Mouse (Mus musculus): ENCODE data around the gene Slco2a1. TPM values are rescaled to one million over a fixed set of nuclear protein-coding genes. Genes with fewer than 3 reads are reported as not detected.

The Slco2a1 gene
- polyA plus RNA-seq, 1 experiment from 2014 or later, result 13.5 TPM

DNA sequence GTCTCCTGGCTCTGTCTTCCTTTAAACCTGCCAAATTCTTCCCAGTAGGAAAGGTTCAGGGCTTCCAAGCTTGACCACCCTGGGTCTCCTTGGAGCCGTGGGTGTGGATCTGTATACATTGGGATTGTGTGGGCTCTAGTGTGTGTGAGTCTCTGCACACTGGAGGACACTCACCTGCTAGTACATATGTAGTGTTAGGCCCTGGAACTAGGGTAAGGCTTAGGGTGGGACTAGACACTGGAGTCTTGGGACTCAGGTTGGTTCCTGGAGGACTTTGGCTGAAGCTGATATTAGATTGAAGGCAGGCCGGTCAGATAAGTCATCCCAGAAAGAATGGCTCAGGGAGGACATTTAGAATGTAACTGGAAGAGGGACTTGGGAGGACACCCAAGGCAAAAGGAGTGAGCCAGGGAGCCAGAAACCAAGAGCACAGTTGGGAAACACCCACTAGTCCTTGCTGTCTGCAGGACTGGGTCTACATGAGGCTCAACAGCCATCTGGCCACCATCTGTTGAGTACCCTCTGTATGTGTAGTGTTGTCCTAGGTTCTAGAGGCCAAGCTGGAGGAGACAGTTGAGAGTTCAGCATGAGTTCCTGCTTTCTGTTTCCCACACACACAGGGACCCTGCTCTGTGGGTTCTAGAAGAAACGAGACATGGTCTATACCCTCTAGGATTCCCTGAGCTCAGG, 9.4 kb upstream of the Slco2a1 start:
- H3K27me3 ChIP-seq (ENCODE audit: control insufficient read depth, insufficient read depth, low read depth, low read length), result no peaks in the 10 kb centered on the region
- H3K4me2 ChIP-seq (ENCODE audit: low read depth, low read length), result no peak overlapping the region
- H3K4me1 ChIP-seq (ENCODE audit: control insufficient read depth, low read depth, low read length), result peaks cover 6% of the 10 kb centered on the region
- no peaks in the 10 kb centered on the region for H3K36me3 ChIP-seq (ENCODE audit: control insufficient read depth, insufficient read depth)
- H3K4me3 ChIP-seq (ENCODE audit: low read depth, low read length), result no peak overlapping the region
- H3K9ac ChIP-seq (ENCODE audit: low read depth, low read length), result no peak overlapping the region
- no peaks in the 10 kb centered on the region for H3K9me3 ChIP-seq (replicated peaks; ENCODE audit: control insufficient read depth, low read length)
- 58% methylated on average over 3 of the region's 3 CpGs for WGBS (ENCODE audit: insufficient replicate concordance)
- ATAC-seq (ENCODE audit: low read depth), result no peak
- H3K27ac ChIP-seq (ENCODE audit: low read length), result no peak overlapping the region

GRCm38 (mm10) chr9:102979956-102980355, 8.6 kb upstream of the Slco2a1 start:
- H3K36me3 ChIP-seq (ENCODE audit: control insufficient read depth, insufficient read depth), result no peaks in the 10 kb centered on the region
- H3K27ac ChIP-seq (ENCODE audit: low read length), result peak overlapping the region; percentile 55
- H3K9me3 ChIP-seq (replicated peaks; ENCODE audit: control insufficient read depth, low read length), result no peaks in the 10 kb centered on the region
- no peak overlapping the region for H3K4me2 ChIP-seq (ENCODE audit: low read depth, low read length)
- H3K4me1 ChIP-seq (ENCODE audit: control insufficient read depth, low read depth, low read length), result peaks cover 6% of the 10 kb centered on the region
- no peak overlapping the region for H3K9ac ChIP-seq (ENCODE audit: low read depth, low read length)
- WGBS (ENCODE audit: insufficient replicate concordance), result 45% methylated on average over 10 of the region's 10 CpGs
- ATAC-seq (ENCODE audit: low read depth), result peak; percentile 85
- H3K27me3 ChIP-seq (ENCODE audit: control insufficient read depth, insufficient read depth, low read depth, low read length), result no peaks in the 10 kb centered on the region
- H3K4me3 ChIP-seq (ENCODE audit: low read depth, low read length), result no peak overlapping the region

GRCm38 (mm10) chr9:102980420-102980819, 8.1 kb upstream of the Slco2a1 start:
- H3K9me3 ChIP-seq (replicated peaks; ENCODE audit: control insufficient read depth, low read length), result no peaks in the 10 kb centered on the region
- peaks cover 6% of the 10 kb centered on the region for H3K4me1 ChIP-seq (ENCODE audit: control insufficient read depth, low read depth, low read length)
- WGBS (ENCODE audit: insufficient replicate concordance), result 67% methylated on average over 5 of the region's 5 CpGs
- no peak overlapping the region for H3K4me2 ChIP-seq (ENCODE audit: low read depth, low read length)
- H3K9ac ChIP-seq (ENCODE audit: low read depth, low read length), result no peak overlapping the region
- H3K27me3 ChIP-seq (ENCODE audit: control insufficient read depth, insufficient read depth, low read depth, low read length), result no peaks in the 10 kb centered on the region
- no peaks in the 10 kb centered on the region for H3K36me3 ChIP-seq (ENCODE audit: control insufficient read depth, insufficient read depth)
- no peak overlapping the region for H3K4me3 ChIP-seq (ENCODE audit: low read depth, low read length)
- H3K27ac ChIP-seq (ENCODE audit: low read length), result peak overlapping the region; percentile 55
- ATAC-seq (ENCODE audit: low read depth), result peak; percentile 55

- no peak overlapping the region for H3K9ac ChIP-seq (ENCODE audit: low read depth, low read length)
- no peak overlapping the region for H3K4me2 ChIP-seq (ENCODE audit: low read depth, low read length)
- peaks cover 6% of the 10 kb centered on the region for H3K4me1 ChIP-seq (ENCODE audit: control insufficient read depth, low read depth, low read length)
- no peaks in the 10 kb centered on the region for H3K9me3 ChIP-seq (replicated peaks; ENCODE audit: control insufficient read depth, low read length)
- no peak for ATAC-seq (ENCODE audit: low read depth)
- WGBS (ENCODE audit: insufficient replicate concordance), result 58% methylated on average over 2 of the region's 2 CpGs
- H3K27me3 ChIP-seq (ENCODE audit: control insufficient read depth, insufficient read depth, low read depth, low read length), result no peaks in the 10 kb centered on the region
- H3K4me3 ChIP-seq (ENCODE audit: low read depth, low read length), result no peak overlapping the region
- no peaks in the 10 kb centered on the region for H3K36me3 ChIP-seq (ENCODE audit: control insufficient read depth, insufficient read depth)
- H3K27ac ChIP-seq (ENCODE audit: low read length), result no peak overlapping the region
Measured at GRCm38 (mm10) chr9:102981791-102982190, 6.7 kb upstream of the Slco2a1 start.

- no peak overlapping the region for H3K4me3 ChIP-seq (ENCODE audit: low read depth, low read length)
- peaks cover 6% of the 10 kb centered on the region for H3K4me1 ChIP-seq (ENCODE audit: control insufficient read depth, low read depth, low read length)
- H3K27ac ChIP-seq (ENCODE audit: low read length), result no peak overlapping the region
- no peak overlapping the region for H3K9ac ChIP-seq (ENCODE audit: low read depth, low read length)
- H3K27me3 ChIP-seq (ENCODE audit: control insufficient read depth, insufficient read depth, low read depth, low read length), result no peaks in the 10 kb centered on the region
- H3K9me3 ChIP-seq (replicated peaks; ENCODE audit: control insufficient read depth, low read length), result no peaks in the 10 kb centered on the region
- H3K36me3 ChIP-seq (ENCODE audit: control insufficient read depth, insufficient read depth), result no peaks in the 10 kb centered on the region
- H3K4me2 ChIP-seq (ENCODE audit: low read depth, low read length), result no peak overlapping the region
- 43% methylated on average over 3 of the region's 3 CpGs for WGBS (ENCODE audit: insufficient replicate concordance)
- ATAC-seq (ENCODE audit: low read depth), result no peak
Measured at GRCm38 (mm10) chr9:102982376-102982775, 6.1 kb upstream of the Slco2a1 start.

- H3K4me2 ChIP-seq (ENCODE audit: low read depth, low read length), result no peak overlapping the region
- H3K36me3 ChIP-seq (ENCODE audit: control insufficient read depth, insufficient read depth), result no peaks in the 10 kb centered on the region
- H3K4me3 ChIP-seq (ENCODE audit: low read depth, low read length), result no peak overlapping the region
- H3K27me3 ChIP-seq (ENCODE audit: control insufficient read depth, insufficient read depth, low read depth, low read length), result no peaks in the 10 kb centered on the region
- no peak overlapping the region for H3K27ac ChIP-seq (ENCODE audit: low read length)
- H3K4me1 ChIP-seq (ENCODE audit: control insufficient read depth, low read depth, low read length), result peaks cover 6% of the 10 kb centered on the region
- ATAC-seq (ENCODE audit: low read depth), result no peak
- no peak overlapping the region for H3K9ac ChIP-seq (ENCODE audit: low read depth, low read length)
- no peaks in the 10 kb centered on the region for H3K9me3 ChIP-seq (replicated peaks; ENCODE audit: control insufficient read depth, low read length)
- 53% methylated on average over 1 of the region's 1 CpGs for WGBS (ENCODE audit: insufficient replicate concordance)
Measured at GRCm38 (mm10) chr9:102985111-102985510, 3.4 kb upstream of the Slco2a1 start.

- no peaks in the 10 kb centered on the region for H3K36me3 ChIP-seq (ENCODE audit: control insufficient read depth, insufficient read depth)
- H3K27me3 ChIP-seq (ENCODE audit: control insufficient read depth, insufficient read depth, low read depth, low read length), result no peaks in the 10 kb centered on the region
- no peak overlapping the region for H3K4me3 ChIP-seq (ENCODE audit: low read depth, low read length)
- H3K9me3 ChIP-seq (replicated peaks; ENCODE audit: control insufficient read depth, low read length), result no peaks in the 10 kb centered on the region
- no peak for ATAC-seq (ENCODE audit: low read depth)
- no peak overlapping the region for H3K4me2 ChIP-seq (ENCODE audit: low read depth, low read length)
- peaks cover 2% of the 10 kb centered on the region for H3K4me1 ChIP-seq (ENCODE audit: control insufficient read depth, low read depth, low read length)
- no peak overlapping the region for H3K27ac ChIP-seq (ENCODE audit: low read length)
- WGBS (ENCODE audit: insufficient replicate concordance), result 41% methylated on average over 4 of the region's 4 CpGs
- H3K9ac ChIP-seq (ENCODE audit: low read depth, low read length), result no peak overlapping the region
Measured at GRCm38 (mm10) chr9:102985939-102986338, 2.6 kb upstream of the Slco2a1 start.

DNA sequence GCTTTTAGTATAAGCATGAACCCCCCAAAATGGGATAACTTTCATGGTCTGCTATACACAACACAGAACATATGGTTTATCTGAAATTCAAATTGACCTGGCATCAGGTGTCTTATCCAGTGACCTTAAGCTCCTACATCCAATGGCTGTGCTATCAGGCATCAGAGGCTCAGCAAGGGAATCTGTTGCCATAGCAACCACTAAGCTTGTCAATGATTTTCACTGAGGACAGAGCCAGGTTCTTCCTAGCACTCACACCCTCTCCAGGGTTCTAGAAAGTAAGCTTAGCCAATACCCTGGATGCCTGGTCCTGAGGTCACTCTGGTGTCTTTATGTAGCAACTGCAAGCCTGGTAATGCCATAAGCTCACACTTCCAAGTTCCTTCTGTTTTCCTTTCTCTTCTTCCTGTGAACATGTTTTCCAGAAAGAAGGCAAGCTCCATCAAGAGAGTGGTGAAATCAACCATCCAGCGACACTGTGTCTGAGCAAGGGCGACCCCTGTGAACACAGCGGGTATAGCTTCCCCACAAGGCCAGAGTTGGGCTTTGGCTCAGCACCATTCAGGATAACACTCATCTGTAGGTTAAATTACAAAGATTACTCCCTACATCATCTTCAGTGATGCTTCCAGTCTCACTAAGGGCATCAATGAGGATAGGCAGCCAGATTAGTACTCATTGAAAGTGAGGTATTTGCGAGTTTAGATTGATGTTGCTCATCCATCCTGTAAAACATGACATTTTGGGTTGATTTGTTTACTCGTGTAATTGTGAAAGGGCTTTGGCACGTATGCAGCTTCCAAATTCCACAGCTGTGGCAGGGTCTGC, 2.0 kb downstream of the Slco2a1 start:
- H3K9ac ChIP-seq (ENCODE audit: low read depth, low read length), result no peak overlapping the region
- no peak overlapping the region for H3K27ac ChIP-seq (ENCODE audit: low read length)
- no peak for ATAC-seq (ENCODE audit: low read depth)
- no peaks in the 10 kb centered on the region for H3K36me3 ChIP-seq (ENCODE audit: control insufficient read depth, insufficient read depth)
- H3K4me1 ChIP-seq (ENCODE audit: control insufficient read depth, low read depth, low read length), result no peaks in the 10 kb centered on the region; the same call in 1 of the 2 replicates
- WGBS (ENCODE audit: insufficient replicate concordance), result 38% methylated on average over 6 of the region's 6 CpGs
- no peaks in the 10 kb centered on the region for H3K9me3 ChIP-seq (replicated peaks; ENCODE audit: control insufficient read depth, low read length)
- no peak overlapping the region for H3K4me3 ChIP-seq (ENCODE audit: low read depth, low read length)
- H3K4me2 ChIP-seq (ENCODE audit: low read depth, low read length), result no peak overlapping the region
- H3K27me3 ChIP-seq (ENCODE audit: control insufficient read depth, insufficient read depth, low read depth, low read length), result no peaks in the 10 kb centered on the region

GRCm38 (mm10) chr9:102991134-102991406, 2.6 kb downstream of the Slco2a1 start:
- Histone ChIP-seq H3K36me3 (ENCODE audit: control insufficient read depth, insufficient read depth) (no peaks in the 10 kb centered on the region), H3K4me3 (ENCODE audit: low read depth, low read length) (no peak overlapping the region), H3K9ac (ENCODE audit: low read depth, low read length) (no peak overlapping the region), H3K4me2 (ENCODE audit: low read depth, low read length) (no peak overlapping the region), H3K27ac (ENCODE audit: low read length) (no peak overlapping the region), H3K27me3 (ENCODE audit: control insufficient read depth, insufficient read depth, low read depth, low read length) (no peaks in the 10 kb centered on the region), H3K9me3 (replicated peaks; ENCODE audit: control insufficient read depth, low read length) (no peaks in the 10 kb centered on the region), H3K4me1 (ENCODE audit: control insufficient read depth, low read depth, low read length) (no peaks in the 10 kb centered on the region)
- WGBS (ENCODE audit: insufficient replicate concordance), result 56% methylated on average over 4 of the region's 4 CpGs
- ATAC-seq (ENCODE audit: low read depth), result no peak
